Mouse (Mus musculus): ENCODE results near the gene Dnajb8. TPM values are rescaled to one million over a fixed set of nuclear protein-coding genes. Genes with fewer than 3 reads are reported as not detected.

Dnajb8 gene
- total RNA-seq, 4 experiments from 2014 or later = not detected

- DNase-seq (ENCODE audit: low spot score in 2 of 2) = no peak
These were observed 5.5 kb downstream of the Dnajb8 start for GRCm38 (mm10) chr6:88227537-88227936.

DNA sequence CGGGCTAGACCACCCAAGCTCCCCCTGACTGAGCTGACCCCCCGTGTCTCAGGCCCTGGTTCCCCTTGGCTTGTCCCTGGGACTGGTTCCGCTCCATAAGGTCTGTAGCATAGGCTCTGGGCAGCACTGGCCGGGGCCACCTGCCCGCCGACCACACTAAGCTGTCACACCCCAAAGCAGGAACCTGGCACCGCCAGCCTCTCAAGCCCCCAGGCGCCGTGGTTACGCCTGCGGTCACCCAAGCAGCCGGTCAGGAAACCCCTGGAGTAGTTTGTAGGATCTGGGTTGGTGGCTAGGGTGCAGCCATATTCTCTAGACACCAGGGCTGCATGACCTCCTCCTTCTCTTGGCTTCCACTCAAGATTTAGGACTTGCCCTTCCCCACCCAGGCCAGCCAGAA is 7.2 kb downstream of the Dnajb8 start:
- DNase-seq (ENCODE audit: low spot score in 2 of 2) = no peak

DNA sequence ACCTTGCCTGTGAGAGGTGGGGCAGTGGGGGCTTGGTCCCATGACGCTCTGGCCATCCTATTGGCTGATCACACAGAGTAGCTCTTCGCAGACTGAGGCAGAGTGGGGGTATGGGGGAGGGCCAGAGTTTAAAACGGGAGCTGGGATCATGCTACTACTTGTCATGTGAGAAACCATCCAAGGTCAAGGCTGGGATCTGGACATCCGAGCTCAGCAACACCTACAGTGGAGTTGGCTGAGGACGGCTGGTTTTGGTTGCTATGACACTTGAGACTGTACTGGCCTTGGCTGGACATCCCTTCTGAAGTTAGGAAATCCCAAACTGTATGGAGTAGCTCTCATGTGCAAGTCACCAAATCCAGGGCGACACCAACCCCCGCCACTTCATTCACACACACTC is 9.8 kb downstream of the Dnajb8 start:
- peak; percentile 54 to 64 for DNase-seq (ENCODE audit: low spot score in 2 of 2)

DNA sequence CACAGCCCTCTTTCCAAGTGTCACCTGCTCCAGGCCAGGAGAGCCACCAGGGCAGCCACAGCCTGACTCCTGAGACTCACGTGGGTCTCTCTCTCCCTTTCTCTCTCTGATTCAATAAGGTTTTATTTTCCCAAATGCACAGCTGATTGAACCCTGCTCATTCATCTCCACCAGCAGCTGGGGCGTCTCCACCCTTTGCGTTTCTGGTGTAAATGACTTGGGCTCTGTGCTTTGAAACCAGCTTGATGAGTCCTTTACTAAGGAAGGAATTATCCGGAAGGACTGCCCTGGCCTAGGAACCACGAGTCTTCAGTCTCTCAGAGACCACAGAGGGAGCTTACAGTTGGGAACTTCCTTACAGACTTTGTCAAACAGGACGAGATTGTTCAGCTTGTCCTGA is 10.2 kb downstream of the Dnajb8 start:
- DNase-seq (ENCODE audit: low spot score in 2 of 2) = no peak

GRCm38 (mm10) chr6:88233996-88234395 is 11.9 kb downstream of the Dnajb8 start:
- DNase-seq (ENCODE audit: low spot score in 2 of 2) = no peak

- no peak for DNase-seq (ENCODE audit: low spot score in 2 of 2)
These were observed 13.4 kb downstream of the Dnajb8 start for GRCm38 (mm10) chr6:88235461-88235860.

DNA sequence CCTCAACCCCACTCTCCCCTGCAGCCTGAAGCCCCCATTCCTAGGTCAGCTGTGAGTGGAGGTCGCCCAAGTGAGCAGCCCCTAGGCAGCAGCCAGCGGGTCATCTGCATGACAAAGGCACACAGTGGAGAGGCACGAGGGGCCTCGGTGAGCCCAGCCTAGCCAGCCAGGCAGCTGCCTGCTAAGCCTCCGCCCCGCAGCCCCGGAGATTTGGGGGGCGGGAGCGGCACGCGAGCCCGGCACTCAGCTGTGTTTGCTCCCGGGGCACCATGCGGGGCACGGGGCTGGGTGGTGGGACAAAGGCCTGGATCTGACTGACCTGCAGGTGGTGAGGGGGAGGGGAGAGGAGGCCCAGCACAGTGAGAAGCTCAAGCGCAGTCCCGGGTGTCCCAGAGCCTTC is 13.9 kb downstream of the Dnajb8 start:
- no peak for DNase-seq (ENCODE audit: low spot score in 2 of 2)

GRCm38 (mm10) chr6:88236513-88236912 is 14.4 kb downstream of the Dnajb8 start:
- no peak for DNase-seq (ENCODE audit: low spot score in 2 of 2)

- peak; percentile 32 to 55 for DNase-seq (ENCODE audit: low spot score in 2 of 2)
These were observed 20.5 kb downstream of the Dnajb8 start for GRCm38 (mm10) chr6:88242604-88243003.

DNA sequence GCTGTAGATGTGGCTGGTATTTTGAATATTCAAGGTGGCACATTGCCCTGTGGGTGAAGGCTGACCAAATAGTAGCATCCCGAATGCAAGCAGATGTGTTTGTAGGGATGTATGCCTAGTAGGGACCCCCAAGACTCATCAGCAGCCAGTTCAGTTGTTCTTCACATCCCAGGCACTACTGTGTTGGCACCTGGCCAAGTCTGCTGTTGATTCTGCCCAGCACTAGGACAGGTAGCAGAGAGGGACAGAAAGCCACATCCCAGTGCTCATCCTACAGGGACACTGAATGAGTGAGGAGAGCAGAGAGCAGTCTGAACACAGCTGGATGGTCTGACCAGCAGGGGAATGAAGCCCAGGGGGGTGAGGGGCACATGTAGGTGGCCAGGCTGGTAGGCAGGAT is 27.2 kb downstream of the Dnajb8 start:
- DNase-seq (ENCODE audit: low spot score in 2 of 2) = no peak

- no peak for DNase-seq (ENCODE audit: low spot score in 2 of 2)
These were observed 29.3 kb downstream of the Dnajb8 start for GRCm38 (mm10) chr6:88251396-88251795.

- no peak for DNase-seq (ENCODE audit: low spot score in 2 of 2)
These were observed 29.9 kb downstream of the Dnajb8 start for GRCm38 (mm10) chr6:88251798-88252478.

GRCm38 (mm10) chr6:88254082-88254481 is 32.0 kb downstream of the Dnajb8 start:
- DNase-seq (ENCODE audit: low spot score in 2 of 2) = no peak

GRCm38 (mm10) chr6:88255435-88255834 is 33.4 kb downstream of the Dnajb8 start:
- no peak for DNase-seq (ENCODE audit: low spot score in 2 of 2)

DNA sequence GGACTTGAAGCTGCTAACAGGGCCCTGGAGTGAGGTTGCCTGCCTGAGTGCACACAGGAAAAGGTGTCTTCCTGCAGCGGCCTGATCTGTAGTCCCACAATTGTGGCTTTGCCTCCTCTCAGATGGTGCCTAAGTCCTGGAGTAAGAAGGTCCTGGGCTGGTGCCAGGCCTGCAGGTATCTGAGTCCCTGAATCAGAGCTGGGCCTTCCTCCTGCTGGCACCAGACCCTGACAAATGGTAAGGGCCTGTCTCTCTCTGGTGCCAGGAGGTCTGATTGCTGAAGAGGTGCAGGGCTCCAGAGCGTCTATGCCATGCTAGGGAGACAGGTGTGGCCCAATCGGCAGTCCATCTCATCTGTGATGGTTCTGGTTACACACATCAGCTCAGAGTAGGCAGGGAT is 37.6 kb downstream of the Dnajb8 start:
- no peak for DNase-seq (ENCODE audit: low spot score in 2 of 2)

DNA sequence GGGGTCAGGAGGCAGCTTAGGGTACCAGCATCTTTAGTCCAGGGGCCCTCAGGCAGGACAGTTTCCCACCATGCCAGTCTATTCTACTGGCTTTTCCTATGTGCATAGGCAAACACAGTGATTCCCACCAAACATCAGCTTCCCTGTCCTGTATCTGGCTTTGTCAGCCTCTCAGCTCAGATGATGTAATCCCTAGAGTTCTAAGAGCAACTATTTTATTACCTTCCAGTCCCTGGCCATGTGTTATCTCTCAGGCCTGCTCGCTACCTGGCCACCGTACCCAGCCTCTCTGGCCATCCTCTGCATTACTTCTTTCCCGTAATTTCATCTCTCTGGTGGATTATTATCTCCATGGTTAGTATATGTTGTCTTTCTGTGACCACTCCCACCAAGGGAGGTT is 38.6 kb downstream of the Dnajb8 start:
- DNase-seq (ENCODE audit: low spot score in 2 of 2) = no peak

DNA sequence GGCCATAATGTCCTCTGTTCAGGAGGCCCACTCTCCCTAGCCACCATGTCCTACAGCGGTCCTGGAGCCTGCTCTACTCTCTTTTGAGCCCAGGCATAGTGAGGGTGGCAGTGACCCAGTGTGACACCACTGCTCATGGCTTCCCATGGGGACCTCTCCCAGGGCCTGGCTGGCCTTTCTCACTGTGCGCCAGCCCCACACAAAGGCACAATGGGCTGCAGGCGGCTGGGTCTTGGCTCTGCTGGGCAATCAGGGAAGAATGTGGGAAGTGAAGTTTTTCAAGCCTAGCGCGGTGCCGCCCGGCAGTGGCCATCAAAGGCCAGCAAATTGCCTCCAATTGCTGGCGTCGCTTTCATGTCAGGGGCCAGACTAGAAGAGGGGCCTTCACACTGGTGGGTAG is 40.1 kb downstream of the Dnajb8 start:
- DNase-seq (ENCODE audit: low spot score in 2 of 2) = no peak

- DNase-seq (ENCODE audit: low spot score in 2 of 2) = no peak
These were observed 43.3 kb downstream of the Dnajb8 start for GRCm38 (mm10) chr6:88265355-88265754.

GRCm38 (mm10) chr6:88266055-88266454 is 44.0 kb downstream of the Dnajb8 start:
- no peak for DNase-seq (ENCODE audit: low spot score in 2 of 2)

DNA sequence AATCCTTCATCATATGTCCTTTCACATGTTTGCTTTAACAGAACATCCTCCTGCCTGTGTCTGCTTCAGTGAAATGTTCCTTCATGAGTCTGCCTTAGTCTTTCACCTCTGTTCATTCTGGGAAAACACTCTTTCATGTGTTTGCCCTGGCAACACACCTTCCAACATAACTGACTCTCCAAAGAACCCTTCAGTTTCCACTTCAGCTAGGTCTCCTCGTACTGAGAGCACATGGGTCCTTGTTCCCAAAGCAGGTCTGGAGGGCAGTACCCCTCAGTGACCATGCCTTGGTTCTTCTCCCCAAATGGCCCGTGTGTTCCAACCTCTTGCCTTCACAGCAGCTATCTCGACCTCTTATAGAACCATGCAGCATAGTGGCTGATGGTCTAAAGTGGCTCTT is 45.0 kb downstream of the Dnajb8 start:
- DNase-seq (ENCODE audit: low spot score in 2 of 2) = no peak

- no peak for DNase-seq (ENCODE audit: low spot score in 2 of 2)
These were observed 45.9 kb downstream of the Dnajb8 start for GRCm38 (mm10) chr6:88267970-88268369.

- no peak for DNase-seq (ENCODE audit: low spot score in 2 of 2)
These were observed 52.6 kb downstream of the Dnajb8 start for GRCm38 (mm10) chr6:88274623-88275022.

- DNase-seq (ENCODE audit: low spot score in 2 of 2) = no peak
These were observed 54.2 kb downstream of the Dnajb8 start for GRCm38 (mm10) chr6:88276221-88276620.

DNA sequence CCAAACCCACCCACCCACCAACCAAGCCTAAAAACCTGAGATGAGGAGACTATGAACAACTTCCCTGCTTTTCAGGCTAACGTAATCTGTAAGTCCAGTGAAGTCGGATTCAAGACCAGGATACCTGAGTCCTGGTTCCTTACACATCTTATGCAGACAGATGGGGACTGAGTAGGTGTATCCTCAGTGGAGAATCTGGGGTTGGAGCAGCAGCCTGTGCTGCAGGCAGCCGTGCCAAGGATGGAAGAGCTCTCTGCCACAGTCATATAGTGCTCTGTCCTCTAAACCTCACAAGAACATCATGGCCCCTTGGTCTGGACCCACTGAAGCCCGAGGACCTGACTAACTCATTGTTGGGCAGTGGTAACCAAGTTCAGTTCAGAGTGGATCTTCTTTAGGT is 55.2 kb downstream of the Dnajb8 start:
- no peak for DNase-seq (ENCODE audit: low spot score in 2 of 2)

Data from gastrocnemius, adult 8-10 months (tissue).